Comparison of ENCODE assay signal across 9 mouse cellular contexts in the genomic region with DNA sequence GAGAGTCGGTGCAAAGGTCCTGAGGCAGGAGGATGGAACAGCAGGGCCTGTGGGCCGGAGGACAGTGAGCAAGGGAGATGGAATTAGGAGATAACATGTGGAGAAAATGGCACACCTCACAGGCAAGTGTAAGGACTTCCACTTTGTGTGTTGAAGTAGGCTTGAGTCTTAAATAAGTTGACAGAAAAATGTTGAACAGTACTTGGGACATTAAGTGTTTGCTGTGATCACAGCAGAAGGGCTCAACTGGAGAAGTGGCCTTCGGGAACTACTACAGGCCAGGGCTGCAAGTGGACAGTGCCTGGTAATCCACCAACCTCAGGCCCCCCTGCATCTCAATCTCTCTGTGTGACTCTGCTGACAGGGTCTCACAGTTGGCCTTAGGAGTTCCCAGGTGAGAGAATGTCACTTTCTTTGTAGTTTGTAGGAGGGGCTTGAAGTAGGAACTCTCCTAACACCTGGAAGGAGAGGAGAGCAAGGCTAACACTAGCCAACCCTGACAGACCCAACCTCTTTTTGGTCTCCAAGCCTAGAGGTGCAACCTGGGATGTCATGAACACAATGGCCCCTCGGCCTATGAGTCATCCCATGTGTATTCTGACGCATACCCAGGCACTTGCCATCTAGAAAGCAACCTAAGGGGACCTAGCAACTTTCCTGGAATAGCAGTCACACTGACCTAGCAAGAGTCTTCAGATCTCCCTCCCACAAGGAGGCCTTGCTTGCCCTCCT. TPM values are rescaled to one million over a fixed set of nuclear protein-coding genes. Genes with fewer than 3 reads are reported as not detected.
DNase-seq lines count a peak whose midpoint lies in the region; ATAC-seq and TF ChIP-seq lines count a peak whose summit lies in the region.
"Had no signal": no experiment of that assay in that cellular context is flagged by ENCODE, and none has a peak within 500 bp of the region (broad histone marks: within the 10 kb centered on the region; RNA-seq: fewer than 3 reads in every experiment).

No protein-coding gene starts in this region.

- H3K9ac ChIP-seq in hindbrain, postnatal 0 days (replicated peaks; ENCODE audit: low read length): peak overlapping the region; percentile 25; the same call in 1 of the 2 replicates

- H3K27ac ChIP-seq in cerebellum, adult 2 months (ENCODE audit: insufficient read depth, low read length): peak overlapping the region; percentile 3; the same call in 1 of the 2 replicates
- H3K27ac ChIP-seq in hindbrain, postnatal 0 days: peak overlapping the region; percentile 72
- peak overlapping the region; percentile 85 for H3K27ac ChIP-seq in midbrain, embryonic 10.5 days (replicated peaks)

- H3K4me1 ChIP-seq in cerebellum, adult 2 months (ENCODE audit: control insufficient read depth, insufficient read depth, low read length): 0 out of 2 replicates have a peak, but pooled peaks cover 2% of the 10 kb centered on the region
- H3K4me1 ChIP-seq in hindbrain, postnatal 0 days (ENCODE audit: insufficient read depth, low read length): peaks cover 21% of the 10 kb centered on the region
- peaks cover 32% of the 10 kb centered on the region for H3K4me1 ChIP-seq in midbrain, embryonic 10.5 days

- ATAC-seq in hindbrain, postnatal 0 days: no peak; the same call in 1 of the 2 replicates

- no peaks in the 10 kb centered on the region for H3K27me3 ChIP-seq in cerebellum, adult 2 months (ENCODE audit: control insufficient read depth, insufficient read depth, low read length)
- H3K27me3 ChIP-seq in hindbrain, postnatal 0 days (ENCODE audit: insufficient read depth, low read length): no peaks in the 10 kb centered on the region
- peaks cover 17% of the 10 kb centered on the region for H3K27me3 ChIP-seq in midbrain, embryonic 10.5 days (ENCODE audit: low read depth, poor library complexity, severe bottlenecking)

- H3K36me3 ChIP-seq in hindbrain, postnatal 0 days (ENCODE audit: insufficient read depth, low read length): no peaks in the 10 kb centered on the region; the same call in 1 of the 2 replicates
- H3K36me3 ChIP-seq in midbrain, embryonic 10.5 days: peaks cover 91% of the 10 kb centered on the region

- no peak for TF ChIP-seq POLR2A in cerebellum, adult 2 months (IDR thresholded peaks at IDR 0.05; ENCODE audit: borderline replicate concordance, insufficient read depth, low read length)

- DNase-seq in cerebellum, adult 2 months: no peak
- no peak for DNase-seq in cerebellum, postnatal 36 days
- DNase-seq in c-Kit-negative CD71-positive TER-119-positive erythroid progenitor cells, embryonic 14.5 days (ENCODE audit: low read depth, low spot score): peak; percentile 9
- no peak for DNase-seq in hindbrain, postnatal 0 days (ENCODE audit: low spot score)
- no peak for DNase-seq in midbrain, embryonic 10.5 days (ENCODE audit: low spot score)
- DNase-seq in MN1 (ENCODE audit: low spot score): no peak
- DNase-seq in cerebellum, postnatal 10 days: no peak
- no peak for DNase-seq in left cerebral cortex, postnatal 36 days (ENCODE audit: low spot score in 2 of 2)

- peak overlapping the region; percentile 50 for H3K4me2 ChIP-seq in hindbrain, postnatal 0 days (ENCODE audit: low read depth, low read length)

- peak overlapping the region; percentile 39 for H3K4me3 ChIP-seq in cerebellum, adult 2 months (replicated peaks; ENCODE audit: insufficient read depth, low read depth, low read length)
- H3K4me3 ChIP-seq in hindbrain, postnatal 0 days (ENCODE audit: low read length): peak overlapping the region; percentile 24
- H3K4me3 ChIP-seq in midbrain, embryonic 10.5 days: peak overlapping the region; percentile 39

- 72% methylated on average over 5 of the region's 5 CpGs for WGBS in cerebellum, adult 2 months
- whole genome bisulfite sequencing in hindbrain, postnatal 0 days: 59% methylated on average over 5 of the region's 5 CpGs
- 72% methylated on average over 5 of the region's 5 CpGs for WGBS in midbrain, embryonic 10.5 days

- intact Hi-C loops in left cerebral cortex, postnatal 36 days (cut with DNase I): no loop called here

- TF ChIP-seq CTCF in cerebellum, adult 2 months (IDR thresholded peaks at IDR 0.05; ENCODE audit: borderline replicate concordance, insufficient read depth, low read depth, low read length): no peak
- TF ChIP-seq CTCF in hindbrain, postnatal 0 days (IDR thresholded peaks at IDR 0.05; ENCODE audit: low read depth): no peak

- no peaks in the 10 kb centered on the region for H3K9me3 ChIP-seq in hindbrain, postnatal 0 days (ENCODE audit: low read length)
- H3K9me3 ChIP-seq in midbrain, embryonic 10.5 days (replicated peaks): no peaks in the 10 kb centered on the region

RNA-seq across cellular contexts. Expression of a gene that starts 6.1 kb away (rescaled TPM):
- 32.9 and 34.4 TPM in 2 replicates for polyA plus RNA-seq in cerebellum, adult 2 months (2012; rRNA removed)
- 63.6 and 68.0 TPM in 2 replicates for total RNA-seq in hindbrain, postnatal 0 days (2014; rRNA removed)
- 34.9 and 42.6 TPM in 2 replicates for polyA plus RNA-seq in hindbrain, postnatal 0 days (2015; fragmentation: Nextera tagmentation; extraction: Ambion mirVana)
- polyA plus RNA-seq in midbrain, embryonic 10.5 days (2016; fragmentation: Nextera tagmentation; extraction: Ambion mirVana): 22.6 and 27.2 TPM in 2 replicates
- total RNA-seq in left cerebral cortex, postnatal 36 days (2021): 10 to 100 TPM; 36.9 to 50.0 TPM
- total RNA-seq: common myeloid progenitor, adult 5-6 weeks had no signal

RNA-seq across cellular contexts. Expression of a gene that starts 40.6 kb away (rescaled TPM):
- polyA plus RNA-seq in cerebellum, adult 2 months (2012; rRNA removed): 5.3 and 5.8 TPM in 2 replicates
- 67.5 and 79.4 TPM in 2 replicates for total RNA-seq in hindbrain, postnatal 0 days (2014; rRNA removed)
- 34.3 and 34.8 TPM in 2 replicates for polyA plus RNA-seq in hindbrain, postnatal 0 days (2015; fragmentation: Nextera tagmentation; extraction: Ambion mirVana)
- polyA plus RNA-seq in midbrain, embryonic 10.5 days (2016; fragmentation: Nextera tagmentation; extraction: Ambion mirVana): 82.4 and 92.7 TPM in 2 replicates
- total RNA-seq in left cerebral cortex, postnatal 36 days (2021): 10 to 100 TPM; 11.3 to 12.9 TPM

Comparison
In these comparisons a context has a peak if more than half of its experiments do, and no peak if none do; other contexts are left out.
1. H3K27ac ChIP-seq: peak in every context shown above with its lines; median percentile 85 in midbrain, embryonic 10.5 days; 72 in hindbrain, postnatal 0 days; 3 in cerebellum, adult 2 months.